Mouse (Mus musculus) layer of hippocampus, adult 11-12 months (tissue): ENCODE results near the gene Kcnk6.
"Not testable (repeated sequence)": the region's sequence is repeated elsewhere in the genome, so short reads cannot be mapped to it uniquely, and the experiment has no call there.

ENCODE experiments used
- DNase-seq: peaks from one replicate; pipeline ENCODE4 v3.0.0; 2022; ENCODE audit warnings: low spot score

Gene Kcnk6

DNA sequence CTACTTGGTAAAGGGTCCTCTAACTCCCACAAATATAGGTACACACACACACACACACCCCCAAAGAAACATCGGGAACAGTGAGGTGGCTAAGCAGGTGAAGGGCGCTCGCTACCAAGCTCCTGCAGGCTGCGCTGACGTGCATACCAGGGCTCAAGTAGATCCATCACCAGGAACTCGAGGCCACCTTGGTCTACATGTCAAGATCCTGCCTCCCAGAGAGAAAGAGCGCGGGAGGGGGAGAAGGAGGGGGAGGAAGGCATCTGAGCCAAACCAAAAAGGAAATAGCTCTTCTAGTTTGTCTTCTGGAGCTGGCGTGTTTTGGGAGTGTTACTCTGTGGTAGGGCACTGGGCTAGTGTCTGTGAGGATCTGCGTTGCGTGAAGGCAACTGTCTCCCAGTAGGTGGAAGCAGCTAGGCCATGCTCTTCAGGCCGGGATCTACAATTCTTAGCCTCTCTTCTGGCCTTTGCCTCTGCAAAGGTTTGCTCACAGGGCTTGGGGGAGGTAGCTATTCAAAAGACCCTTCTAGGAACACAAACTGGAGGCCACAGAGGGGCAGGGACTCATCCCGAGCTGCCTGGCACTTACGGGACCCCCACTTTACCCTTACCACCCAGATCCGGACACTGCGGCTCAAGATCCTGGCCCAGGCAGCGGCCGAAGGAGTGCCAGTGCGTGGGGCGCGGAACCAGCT lies 14.5 kb upstream of the Kcnk6 start:
- DNase-seq = no peak

DNA sequence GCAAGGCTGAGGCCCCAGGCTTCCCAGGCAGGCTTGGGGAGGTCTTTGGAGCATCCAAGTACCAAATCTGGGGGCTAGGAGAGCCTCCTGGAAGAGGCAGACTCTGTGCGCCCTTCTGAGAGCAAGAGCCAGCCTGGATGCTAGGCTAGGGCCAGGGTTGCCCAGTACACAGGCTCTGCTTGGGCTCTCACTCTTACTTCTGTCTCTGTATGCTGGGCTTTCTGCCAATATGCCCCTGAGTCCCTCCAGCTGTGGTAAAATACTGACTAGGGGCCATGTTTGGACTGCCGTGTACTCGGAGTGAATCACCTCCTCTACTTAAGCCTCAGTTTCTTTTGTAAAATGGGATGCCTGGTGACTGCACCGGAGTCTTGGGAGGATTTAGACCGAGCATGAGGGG lies 13.7 kb upstream of the Kcnk6 start:
- DNase-seq = no peak

DNA sequence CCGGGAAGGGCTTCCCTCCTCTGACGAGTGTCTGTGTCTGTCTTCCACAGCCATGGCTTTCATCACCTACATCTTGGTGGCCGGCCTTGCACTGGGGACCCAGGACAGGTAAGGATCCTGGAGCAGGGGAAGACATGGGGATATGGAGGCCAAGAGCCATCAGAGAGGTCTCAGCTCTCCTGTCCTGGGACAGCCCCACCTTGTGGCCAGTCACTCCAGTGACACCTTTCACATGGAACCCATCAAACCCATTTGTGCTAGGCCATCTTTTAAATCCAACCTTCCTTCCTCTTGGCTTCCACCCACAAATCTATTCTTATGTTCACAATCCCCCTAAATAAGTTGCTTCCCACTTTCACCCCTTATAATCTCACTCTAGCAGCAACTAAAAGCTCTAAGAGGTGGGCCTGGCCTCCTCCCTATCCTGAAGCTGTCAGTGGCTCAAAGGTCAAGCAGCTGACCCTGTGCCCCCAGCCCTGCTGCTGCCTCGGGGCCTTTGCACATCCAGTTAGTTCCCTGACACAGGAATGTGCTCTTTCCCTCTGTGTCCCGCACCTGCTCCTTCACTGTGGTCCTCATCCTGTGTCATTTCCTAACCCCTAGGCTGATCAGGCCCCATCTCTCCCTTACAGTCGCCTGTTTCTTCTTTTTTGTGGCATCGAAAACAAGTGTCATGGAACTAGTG lies 12.6 kb upstream of the Kcnk6 start:
- no peak for DNase-seq

DNA sequence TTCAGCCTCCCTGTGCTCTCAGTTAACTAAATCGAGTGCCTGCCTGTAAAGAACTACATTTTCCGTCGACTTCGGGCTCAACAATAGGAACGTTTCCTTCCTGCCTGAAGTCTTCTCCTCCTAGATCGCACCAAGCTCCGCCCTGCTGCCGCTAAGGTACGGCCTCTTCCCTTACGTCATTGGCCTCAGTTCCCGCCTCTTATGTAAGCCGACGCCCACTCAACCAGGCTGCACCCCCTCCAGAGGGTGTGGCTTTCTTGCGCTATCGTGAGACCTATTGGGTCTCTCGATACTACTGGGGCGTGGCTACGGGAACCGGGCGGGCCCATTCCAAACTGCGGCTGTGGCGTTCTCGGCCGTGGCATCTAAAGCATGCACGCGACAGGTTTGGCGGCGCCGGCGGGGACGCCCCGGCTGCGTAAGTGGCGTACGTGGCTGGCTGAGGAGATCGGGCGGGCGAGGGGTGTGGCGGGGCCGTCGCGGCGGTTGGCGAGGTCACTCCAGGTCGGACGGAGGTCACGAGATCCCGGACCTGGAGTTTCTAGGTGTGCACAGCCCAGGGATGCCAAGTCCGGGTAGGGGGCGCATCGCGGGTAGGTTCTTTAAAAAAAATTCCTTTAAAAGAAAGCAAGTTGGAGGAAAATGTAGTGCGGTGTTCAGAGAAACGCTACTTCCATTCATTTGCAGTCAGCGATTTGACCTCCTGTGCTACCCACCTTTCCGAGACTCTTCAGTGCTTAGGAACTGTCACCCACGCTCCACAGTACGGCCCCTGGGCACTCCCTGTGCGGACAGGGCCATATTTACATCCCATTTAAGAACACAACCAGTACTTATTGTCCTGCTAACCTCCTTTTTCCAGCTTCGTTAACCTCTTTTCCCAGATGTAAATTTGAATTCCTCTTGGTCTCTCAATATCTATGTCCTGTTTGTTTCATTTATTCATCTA lies 6.0 kb upstream of the Kcnk6 start, which contains the start of gene Yif1b:
Yif1b (plus strand) TSS at position 311 of the 949 bp plus-strand sequence.
- peak; percentile 98 for DNase-seq

DNA sequence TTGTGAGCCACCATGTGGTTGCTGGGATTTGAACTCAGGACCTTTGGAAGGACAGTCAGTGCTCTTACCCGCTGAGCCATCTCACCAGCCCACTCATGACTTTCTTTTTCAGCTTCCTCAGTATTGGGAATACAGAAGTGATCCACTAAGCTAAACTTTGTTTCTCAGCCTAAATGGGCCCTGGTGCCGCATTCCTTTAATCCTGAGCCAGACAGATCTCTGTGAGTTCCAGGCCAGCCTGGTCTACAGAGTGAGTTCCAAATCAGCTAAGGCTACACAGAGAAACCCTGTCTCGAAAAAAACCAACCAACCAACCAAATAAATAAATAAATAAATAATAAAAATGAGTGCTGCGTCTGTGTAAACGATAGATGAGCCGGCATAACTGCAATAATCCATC lies 5.3 kb upstream of the Kcnk6 start:
- DNase-seq = not testable (repeated sequence)

DNA sequence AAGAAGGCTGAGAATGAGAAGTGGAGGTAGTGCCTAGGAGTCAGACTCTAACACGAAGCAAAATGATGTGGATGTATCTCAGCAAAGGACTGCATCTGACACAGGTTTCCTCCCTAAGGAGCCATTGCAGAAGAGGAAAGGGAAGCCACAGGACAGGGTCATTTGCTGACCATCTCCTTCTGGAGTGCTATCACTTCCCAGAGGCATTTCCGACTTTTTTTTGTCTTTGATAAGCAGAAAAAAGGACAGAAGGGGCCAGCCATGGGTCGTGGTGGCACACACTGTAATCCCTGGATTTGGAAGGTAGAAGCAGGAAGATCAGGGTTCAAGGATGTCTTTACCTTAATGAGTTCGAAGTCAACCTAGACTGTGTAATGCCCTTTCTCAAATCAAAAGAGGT lies 4.3 kb upstream of the Kcnk6 start:
- DNase-seq = no peak

DNA sequence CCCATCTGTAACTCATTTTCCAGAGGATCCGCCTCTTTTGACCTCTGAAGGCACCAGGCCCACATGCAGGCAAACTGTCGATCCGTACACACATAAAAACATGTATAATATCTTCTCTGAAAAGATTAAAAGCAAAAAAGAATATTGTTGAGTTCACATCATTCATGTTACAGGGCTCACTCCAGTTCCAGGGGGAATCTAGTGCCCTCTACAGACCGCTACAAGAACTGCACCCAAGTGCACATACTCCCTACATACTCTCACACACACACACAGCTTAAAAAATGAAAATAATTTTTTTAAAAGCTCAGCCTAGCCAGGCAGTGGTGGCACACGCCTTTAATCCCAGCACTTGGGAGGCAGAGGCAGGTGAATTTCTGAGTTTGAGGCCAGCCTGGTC lies 2.3 kb upstream of the Kcnk6 start:
- DNase-seq = no peak

DNA sequence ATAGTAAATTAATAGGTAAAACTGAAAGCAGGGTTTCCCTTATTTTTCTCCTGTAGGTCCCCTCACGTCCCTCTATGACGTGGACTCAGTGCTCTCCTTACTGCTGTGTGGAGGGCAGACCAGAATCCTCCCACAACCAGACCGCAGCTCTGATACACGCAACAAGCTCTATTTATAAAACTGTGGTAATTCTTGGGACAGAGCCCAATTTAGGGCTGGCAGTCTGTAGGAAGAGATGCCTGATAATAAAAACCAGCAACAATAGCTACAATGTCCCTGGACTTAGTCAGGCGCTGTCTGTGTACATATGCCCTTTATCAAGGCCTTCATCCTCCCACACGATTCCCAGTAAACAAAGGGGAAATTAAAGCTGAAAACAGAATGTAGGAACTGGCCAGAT lies 1.4 kb upstream of the Kcnk6 start:
- DNase-seq = no peak

DNA sequence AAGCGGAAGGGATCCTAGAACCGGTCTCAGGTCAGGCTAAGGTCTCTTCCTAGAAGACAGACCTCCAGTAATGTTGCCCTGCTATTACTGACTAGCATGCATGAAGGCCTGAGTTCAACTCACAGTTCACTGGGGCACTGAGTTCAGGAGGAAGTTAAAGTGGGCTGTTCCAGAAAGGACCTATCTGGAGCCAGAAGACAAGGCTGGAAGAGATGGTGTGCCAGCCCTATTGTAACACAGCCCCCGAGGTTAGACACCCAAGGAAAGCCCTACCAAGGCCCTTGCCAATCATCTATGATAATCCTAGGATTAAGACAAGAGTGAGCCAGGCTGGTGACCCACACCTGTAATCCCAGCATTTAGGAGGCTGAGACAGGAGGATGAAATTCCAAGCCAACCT lies 798 bp downstream of the Kcnk6 start:
- no peak for DNase-seq

DNA sequence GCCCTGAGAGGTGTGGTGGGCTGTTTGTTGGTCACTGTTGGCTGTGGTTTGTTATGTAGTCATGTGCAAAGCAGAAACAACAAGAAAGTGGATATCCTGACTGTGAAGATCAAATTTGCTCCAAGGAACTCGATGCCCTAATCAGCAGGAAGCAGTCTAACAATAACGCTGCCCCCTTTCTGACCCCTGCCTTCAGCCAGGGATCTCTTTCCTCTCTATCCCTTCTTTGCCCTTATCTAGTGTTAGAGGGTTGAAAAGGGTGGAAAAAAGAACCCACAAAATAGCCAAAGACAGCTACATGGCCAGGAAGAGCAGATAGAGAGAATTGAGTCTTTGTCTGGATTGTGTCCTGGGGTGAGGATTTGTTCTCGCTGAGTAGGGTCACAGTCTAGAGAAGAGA lies 1.8 kb downstream of the Kcnk6 start:
- DNase-seq = no peak

DNA sequence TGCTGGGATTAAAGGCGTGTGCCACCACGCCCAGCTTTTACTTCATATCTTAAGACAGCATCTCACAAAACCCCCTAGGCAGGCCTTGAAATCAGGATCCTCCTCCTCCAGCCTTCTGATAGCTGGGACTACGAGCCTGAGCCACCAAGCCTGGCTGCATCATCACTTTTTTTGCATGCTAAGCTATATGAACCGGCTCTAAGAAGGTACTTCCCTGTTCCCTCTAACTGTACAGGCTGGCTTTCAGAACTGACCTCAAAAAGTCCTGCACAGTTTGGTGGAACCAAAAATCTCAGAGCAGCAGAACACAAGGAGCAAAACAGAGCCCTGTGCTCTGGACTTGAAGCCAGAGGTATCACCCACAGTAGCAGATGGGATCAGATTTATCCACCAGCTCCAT lies 4.1 kb downstream of the Kcnk6 start:
- no peak for DNase-seq

DNA sequence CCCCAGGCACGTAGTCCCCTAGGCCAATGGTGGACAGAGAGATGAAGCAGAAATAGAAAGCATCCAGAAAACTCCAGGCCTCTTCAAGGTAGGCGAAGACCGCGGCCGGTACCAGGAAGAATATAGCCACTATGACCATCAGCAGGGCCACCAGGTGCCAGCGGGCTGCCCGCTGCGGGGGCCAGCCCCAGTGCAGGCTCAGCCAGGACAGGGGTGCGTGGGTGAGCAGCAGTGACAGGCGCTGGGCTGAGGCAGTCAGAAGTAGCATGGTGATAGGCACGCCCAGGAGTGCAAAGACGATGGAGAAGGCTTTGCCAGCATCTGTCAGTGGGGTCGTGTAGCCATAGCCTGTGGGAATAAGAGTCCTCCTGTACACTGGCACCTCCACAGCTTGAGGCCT lies 6.8 kb downstream of the Kcnk6 start:
- no peak for DNase-seq

DNA sequence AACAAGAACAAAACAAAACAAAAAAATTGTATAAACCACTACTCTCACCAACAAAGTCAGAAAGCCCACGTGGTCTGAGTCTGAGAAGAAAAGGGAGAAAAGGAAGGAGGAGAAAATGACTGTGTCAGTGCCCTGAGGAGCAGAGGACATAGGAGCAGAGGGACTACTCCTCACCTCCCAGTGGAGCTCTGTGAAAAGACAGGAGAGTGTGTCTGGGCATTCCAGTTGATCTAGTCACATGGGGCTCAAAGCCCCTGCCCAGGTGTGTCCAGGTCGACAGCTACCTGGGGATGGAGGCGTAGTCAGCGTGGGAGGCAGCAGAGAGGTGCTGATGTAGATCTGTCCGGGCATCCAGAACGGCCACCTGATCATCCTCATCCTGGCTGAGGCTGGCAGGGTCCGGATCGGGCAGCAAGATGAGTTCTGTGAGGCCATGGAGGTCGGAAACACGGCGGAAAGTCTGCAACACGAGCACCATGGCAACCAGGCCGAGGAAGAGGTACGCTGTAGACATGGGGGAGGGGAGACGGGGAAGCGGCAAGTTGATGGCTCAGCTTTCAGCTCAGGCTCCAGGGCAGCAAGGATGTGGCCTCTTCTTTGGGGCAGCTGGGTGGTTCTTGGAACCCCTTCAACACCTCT lies 7.4 kb downstream of the Kcnk6 start:
- no peak for DNase-seq

DNA sequence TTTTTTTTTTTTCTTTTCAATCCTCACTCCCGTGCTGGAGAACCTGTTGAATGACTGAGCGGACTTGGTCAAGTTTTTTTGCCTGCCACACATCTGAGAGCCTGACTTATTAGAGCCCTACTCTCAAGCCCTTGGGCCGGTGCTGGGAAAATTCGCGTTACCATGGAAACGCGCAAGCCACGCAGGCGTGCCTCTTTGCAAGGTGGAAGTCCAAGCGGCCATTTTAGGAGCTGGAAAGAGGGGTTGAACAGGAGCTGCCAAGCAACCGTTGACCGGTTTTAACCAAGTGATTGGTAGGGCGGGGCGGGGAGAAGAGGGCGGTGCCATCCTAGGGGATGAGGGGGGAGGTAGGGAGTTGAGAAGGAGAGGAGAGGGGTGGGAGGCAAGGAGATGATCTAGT lies 17.5 kb downstream of the Kcnk6 start:
- no peak for DNase-seq

DNA sequence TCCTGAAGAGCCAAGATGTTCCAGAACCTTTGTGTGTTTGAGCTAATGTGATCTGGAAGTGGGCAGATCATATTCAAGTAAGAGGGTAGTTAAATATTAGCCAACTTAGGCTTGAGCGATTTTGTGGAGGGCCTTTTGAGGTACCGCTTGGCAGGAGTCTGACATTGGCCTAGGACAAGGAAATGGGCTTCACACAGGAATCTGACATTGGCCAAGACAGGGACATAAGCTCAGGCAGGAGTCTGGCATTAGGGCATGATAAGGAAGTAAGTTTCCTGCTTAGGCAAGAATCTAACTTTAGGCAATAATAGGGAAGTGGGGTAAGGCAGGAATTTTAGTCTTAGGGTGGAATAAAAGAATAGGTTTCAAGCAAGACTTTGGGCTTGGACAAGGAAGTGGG lies 18.1 kb downstream of the Kcnk6 start:
- DNase-seq = no peak

DNA sequence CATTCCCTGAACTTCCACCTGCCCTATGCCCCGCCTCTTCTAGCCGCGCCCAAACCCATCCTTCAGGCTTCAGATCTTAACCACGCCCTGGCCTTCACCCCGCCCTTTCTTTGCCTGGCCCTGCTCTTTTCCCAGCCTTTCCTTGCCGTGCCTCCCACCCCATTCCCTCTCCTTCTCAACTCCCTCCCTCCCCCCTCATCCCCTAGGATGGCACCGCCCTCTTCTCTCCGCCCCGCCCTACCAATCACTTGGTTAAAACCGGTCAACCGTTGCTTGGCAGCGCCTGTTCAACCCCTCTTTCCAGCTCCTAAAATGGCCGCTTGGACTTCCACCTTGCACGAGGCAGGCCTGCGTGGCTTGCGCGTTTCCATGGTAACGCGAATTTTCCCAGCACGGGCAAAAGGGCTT lies 18.6 kb downstream of the Kcnk6 start, which contains the start of gene Catsperg1:
Catsperg1 (minus strand) TSS at position 361 of the 408 bp plus-strand sequence.
- DNase-seq = no peak

DNA sequence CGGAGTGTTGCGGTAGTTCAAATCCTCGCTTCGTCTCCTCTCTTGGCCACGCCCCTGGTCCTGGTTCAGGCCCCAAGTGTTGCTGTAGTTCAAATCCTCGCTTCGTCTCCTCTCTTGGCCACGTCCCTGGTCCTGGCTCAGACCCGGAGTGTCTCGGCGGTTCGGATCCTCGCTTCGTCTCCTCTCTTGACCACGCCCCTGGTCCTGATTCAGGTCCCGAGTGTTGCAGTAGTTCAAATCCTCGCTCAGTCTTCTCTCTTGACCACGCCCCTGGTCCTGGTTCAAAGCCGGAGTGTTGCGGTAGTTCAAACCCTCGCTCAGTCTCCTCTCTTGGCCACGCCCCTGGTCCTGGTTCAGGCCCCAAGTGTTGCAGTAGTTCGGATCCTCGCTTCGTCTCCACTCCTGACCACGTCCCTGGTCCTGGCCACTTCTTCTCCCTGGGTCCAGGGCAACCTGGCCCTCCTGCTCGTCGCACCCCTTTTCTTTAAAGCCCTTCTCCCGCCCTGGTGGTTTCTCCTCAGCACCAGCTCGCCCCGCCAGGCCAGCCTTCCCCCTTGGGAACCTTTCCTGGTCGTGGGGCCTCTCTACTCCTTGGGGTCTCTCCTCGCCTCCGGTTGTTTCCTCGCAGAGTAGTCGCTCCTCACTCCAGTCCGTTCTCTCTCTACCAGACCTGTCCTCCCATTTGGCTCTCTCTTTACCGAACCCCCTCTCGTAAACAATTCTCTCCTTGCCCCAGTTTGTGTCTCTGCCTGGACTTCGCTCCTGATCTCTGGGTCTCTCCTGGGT lies 19.3 kb downstream of the Kcnk6 start:
- DNase-seq = not testable (repeated sequence)

DNA sequence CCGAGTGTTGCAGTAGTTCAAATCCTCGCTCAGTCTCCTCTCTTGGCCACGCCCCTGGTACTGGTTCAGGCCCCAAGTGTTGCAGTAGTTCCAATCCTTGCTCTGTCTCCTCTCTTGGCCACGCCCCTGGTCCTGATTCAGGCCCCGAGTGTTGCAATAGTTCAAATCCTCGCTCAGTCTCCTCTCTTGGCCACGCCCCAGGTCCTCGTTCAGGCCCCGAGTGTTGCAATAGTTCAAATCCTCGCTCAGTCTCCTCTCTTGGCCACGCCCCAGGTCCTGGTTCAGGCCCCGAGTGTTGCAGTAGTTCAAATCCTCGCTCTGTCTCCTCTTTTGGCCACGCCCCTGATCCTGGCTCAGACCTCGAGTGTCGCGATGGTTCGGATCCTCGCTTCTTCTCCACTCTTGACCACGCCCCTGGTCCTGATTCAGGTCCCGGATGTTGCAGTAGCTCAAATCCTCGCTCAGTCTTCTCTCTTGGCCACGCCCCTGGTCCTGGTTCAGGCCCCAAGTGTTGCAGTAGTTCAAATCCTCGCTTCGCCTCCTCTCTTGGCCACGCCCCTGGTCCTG lies 20.0 kb downstream of the Kcnk6 start:
- no peak for DNase-seq

DNA sequence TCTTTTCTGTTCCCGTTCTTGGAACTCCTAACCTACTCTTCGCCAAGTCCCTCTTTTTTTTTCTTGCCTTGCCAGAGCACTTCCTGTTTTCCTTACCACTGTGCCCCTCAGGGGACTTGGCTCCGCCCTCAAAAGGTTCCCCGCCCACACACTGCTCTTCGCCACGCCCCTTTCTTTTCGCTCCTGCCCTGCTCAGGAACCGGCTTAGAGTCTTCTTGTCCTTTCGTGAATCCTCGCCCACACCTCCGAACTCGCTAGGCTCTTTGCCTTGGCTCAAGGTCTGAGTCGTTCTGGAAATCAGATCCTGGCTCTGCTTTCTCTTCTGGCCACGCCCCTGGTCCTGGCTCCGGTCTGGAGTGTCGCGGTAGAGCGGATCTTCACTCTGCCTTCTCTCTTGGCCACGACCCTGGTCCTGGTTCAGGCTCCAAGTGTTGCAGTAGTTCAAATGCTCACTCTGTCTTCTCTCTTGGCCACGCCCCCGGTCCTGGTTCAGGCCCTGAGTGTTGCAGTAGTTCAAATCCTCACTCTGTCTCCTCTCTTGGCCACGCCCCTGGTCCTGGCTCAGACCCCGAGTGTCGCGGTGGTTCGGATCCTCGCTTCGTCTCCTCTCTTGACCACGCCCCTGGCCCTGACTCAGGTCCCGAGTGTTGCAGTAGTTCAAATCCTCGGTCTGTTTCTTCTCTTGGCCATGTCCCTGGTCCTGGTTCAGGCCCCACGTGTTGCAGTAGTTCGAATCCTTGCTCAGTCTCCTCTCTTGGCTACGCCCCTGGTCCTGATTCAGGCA lies 20.7 kb downstream of the Kcnk6 start:
- peak; percentile 77 for DNase-seq

DNA sequence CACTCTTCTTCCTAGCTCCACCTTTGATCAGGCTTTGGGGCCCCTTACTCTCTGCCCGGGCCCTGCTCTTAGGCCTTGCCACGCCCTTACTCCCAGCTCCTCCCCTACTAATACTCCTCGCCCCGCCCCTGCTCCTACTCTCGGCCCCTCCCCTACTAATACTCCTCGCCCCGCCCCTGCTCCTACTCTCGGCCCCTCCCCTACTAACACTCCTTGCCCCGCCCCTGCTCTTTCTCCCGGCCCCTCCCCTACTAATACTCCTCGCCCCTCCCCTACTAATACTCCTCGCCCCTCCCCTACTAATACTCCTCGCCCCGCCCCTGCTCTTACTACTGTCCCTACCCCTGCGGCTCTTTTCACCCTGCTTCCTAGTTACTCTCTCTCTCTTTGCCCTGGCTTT lies 21.3 kb downstream of the Kcnk6 start:
- not testable (repeated sequence) for DNase-seq
